Mouse (Mus musculus): ENCODE measurements at regions not wholly inside any gene's neighbourhood (a gene's known extent, or its start where the extent isn't known, plus 50 kb on each side); places are given as distances from the start of the nearest gene placed in this dataset.

DNA sequence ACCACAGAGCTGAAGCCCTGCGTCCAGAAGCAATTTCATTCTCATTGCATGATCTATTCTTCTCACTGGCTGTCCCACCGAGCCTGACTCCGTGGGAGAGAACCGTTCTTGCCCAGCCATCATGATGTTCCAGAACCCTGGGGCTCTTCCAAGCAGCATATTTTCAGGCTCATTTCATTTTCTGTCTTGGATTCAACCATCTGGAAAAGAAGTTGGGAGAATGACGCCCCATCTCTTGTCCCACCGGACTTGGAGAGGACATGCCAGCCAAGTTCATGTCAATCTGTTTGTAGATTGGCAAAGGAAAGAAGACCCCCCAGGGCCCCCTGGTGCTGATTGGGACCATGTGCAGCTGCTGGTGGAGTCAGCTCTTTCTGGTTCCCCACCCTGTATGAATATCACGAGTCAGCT, 1400.5 kb upstream of the Lrrc6 start:
- in situ Hi-C loops (cut with MboI) = no loop called here

- in situ Hi-C loops (cut with MboI) = no loop called here
Measured at GRCm38 (mm10) chr15:67899772-67900171, 1399.1 kb upstream of the Lrrc6 start.

DNA sequence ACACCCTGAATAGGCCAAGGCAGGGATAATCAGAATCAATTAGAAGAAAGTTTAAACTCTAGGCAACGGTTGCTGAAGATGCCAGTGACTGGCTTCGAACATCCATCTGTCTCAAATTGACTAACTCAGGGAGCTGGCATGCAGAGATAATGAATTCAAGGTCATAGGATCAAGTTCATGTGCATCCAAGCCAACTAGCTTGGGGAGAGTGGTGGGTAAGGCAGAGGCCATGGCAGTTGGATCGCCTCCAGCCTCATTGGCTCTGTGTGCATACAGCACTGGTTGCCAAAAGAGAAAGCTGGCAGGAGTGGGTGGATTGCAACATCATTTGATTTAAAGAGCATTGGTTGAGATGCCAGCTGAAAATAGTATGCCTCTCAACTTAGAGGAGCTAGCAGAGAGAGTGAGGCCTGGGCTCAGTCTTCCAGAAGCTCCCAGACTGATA, 1398.3 kb upstream of the Lrrc6 start:
- in situ Hi-C loops (cut with MboI) = no loop called here

DNA sequence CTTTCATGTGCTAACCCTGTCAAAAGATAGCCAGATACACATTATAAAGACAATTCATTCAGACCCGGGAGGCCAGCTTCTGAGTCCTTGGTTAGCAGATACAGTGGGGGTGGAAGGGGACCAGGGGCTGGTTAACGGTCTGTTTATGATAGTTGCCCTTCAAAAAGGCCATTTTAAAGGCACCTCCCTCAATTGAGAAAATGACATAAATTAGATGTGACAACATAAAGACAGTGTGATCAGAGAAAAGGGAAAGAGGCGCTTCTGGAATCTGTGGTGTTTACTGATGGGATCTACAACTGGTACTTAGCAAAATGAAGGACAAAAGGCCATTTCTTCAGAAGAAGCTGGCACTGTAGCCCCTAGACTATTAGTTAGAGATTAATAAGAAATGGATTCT, 1391.4 kb upstream of the Lrrc6 start:
- in situ Hi-C loops (cut with MboI) = no loop called here

DNA sequence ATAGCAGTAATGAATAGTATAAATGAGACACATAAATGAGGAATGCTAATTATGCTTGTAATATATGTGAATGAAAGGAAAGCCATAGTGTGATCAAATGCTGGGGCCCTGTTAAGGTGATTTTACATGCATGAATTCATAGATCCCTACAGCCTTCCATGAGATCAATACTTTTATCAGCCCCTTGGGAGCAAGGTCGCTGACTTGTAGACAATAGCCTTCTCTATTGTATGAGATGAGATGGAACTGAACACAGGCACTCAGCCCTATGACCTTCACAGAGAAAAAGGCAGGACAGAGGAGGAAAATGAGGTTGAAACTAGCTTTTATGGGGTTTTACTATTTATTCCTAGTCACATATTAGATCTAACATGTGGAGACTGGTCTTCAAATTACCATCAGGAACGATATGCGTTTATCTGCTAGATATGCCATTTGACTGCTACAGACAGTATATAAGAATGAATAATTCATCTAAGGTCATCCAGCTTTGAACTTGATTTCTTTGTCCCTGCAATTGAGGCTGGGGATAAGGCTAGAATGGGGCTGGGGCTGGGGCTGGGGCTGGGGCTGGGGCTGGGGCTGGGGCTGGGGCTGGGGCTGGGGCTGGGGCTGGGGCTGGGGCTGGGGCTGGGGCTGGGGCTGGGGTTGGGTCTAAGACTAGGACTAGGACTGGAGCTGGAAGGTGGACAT, 1390.0 kb upstream of the Lrrc6 start:
- in situ Hi-C loops (cut with MboI) = no loop called here

DNA sequence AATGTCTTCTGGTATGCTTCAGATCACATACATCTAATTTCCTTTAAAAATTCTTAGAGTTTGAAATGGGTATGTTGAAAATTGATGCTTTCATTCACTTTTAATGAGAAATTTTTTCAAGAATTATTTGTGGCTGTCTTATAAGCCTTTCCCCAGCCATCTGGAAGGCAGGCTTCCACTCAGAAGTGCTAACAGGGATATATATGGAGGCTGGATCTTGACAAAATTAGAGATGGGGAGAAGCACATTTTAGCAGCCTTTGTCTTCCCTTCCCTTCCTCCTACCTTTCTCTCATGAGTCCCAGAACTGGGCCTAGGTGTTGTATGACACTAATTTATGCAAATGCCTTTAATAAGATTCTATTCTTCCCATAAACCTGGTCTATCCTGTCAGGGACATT, 1387.8 kb upstream of the Lrrc6 start:
- in situ Hi-C loops (cut with MboI) = no loop called here

DNA sequence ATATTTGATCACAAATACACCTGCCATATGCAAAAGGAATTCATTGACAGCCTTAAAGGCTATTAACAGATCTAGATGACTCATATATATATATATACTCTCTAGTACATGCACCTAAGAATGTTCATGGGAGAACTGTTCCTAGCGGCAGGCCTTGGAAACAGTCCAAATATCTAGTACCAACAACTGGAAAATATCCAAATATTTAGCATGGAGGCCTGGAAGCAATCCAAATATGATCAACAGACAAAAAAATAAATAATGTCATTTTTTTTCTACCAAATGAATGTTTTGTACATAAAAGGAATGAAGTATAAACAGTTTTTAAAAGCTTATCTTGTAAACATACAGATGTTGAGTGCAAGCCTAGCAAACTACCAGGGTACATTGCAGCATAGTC, 1354.6 kb upstream of the Lrrc6 start:
- in situ Hi-C loops (cut with MboI) = no loop called here

- in situ Hi-C loops (cut with MboI) = no loop called here
Measured at GRCm38 (mm10) chr15:67850118-67850517, 1349.4 kb upstream of the Lrrc6 start.

DNA sequence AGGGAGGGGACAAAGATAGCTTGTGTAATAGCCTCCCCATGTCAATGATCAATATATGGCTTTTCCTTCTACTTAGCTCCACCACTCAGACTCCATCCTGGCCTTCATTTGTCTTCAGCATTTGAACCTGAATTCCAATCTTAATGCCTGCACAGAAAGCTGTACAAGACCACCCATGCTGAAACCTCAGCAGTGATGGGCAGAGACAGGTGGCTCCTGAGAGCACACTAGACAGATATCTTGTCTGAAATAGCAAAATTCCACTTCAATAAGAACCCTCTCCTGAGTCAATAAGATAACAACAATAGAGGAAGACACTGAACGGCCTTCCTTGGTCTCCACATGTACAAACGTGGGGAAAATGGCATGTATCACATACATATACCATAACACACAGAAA, 1345.0 kb upstream of the Lrrc6 start:
- in situ Hi-C loops (cut with MboI) = no loop called here

GRCm38 (mm10) chr15:67840671-67841070, 1340.0 kb upstream of the Lrrc6 start:
- in situ Hi-C loops (cut with MboI) = no loop called here

- in situ Hi-C loops (cut with MboI) = no loop called here
Measured at GRCm38 (mm10) chr15:67825796-67826484, 1325.2 kb upstream of the Lrrc6 start.

DNA sequence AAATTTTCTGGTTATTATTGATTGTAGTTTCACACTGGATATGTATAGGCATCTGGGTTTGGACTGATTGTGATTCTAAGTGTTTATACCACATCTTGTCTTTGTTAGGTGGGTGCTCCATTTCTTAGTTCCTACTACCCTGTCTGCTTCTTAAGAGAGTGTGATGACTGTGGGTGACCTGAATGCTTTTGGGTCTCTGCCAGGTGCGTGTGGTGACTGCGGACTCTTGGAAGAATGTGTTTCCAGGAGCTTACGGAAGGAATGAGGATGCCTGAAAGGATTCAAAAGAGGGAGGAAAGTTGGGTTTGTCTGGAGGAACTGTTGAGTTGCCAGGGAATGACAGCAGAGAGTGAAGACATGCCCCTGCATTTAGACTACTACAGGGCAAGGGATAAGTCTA, 1322.5 kb upstream of the Lrrc6 start:
- in situ Hi-C loops (cut with MboI) = no loop called here

- in situ Hi-C loops (cut with MboI) = no loop called here
Measured at GRCm38 (mm10) chr15:67799871-67800270, 1299.2 kb upstream of the Lrrc6 start.

GRCm38 (mm10) chr15:67795578-67795977, 1294.9 kb upstream of the Lrrc6 start:
- in situ Hi-C loops (cut with MboI) = no loop called here

DNA sequence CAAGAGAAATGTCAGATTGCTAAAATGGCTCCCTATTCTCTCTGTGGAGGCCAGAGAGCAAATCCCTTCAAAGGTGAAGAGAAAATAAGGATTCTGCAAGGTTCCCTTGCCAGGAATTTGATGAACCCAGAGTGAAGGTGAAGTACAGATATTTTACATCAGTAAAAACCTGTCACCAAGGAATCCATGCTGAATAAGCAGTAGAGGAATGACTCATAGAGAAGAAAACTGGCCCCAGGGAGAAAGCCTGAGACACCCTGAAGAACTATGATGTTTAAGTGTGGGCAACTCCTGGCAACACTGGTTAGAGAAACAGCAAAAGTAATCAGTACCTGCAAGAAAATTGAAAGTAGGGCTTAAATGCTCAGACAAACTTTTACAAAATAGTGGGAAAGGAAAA, 1292.1 kb upstream of the Lrrc6 start:
- in situ Hi-C loops (cut with MboI) = no loop called here

DNA sequence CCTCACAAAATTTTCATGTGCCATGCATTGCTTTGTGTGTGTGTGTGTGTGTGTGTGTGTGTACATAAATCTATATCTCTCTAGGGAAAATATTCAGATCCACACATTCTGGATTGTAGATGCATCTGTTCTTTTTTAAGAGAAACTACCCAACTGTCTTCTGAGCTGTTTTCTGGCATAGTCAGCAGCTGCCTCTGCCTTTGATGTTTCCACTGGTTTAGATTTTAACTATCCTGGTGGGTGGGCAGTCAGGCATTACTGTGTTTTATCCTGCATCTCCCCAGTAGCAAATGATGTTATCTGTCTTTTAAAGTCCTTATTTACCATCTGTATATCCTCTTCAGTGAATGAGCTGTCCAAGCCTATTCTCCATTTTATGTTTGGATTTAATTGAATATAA, 1287.9 kb upstream of the Lrrc6 start:
- in situ Hi-C loops (cut with MboI) = no loop called here

DNA sequence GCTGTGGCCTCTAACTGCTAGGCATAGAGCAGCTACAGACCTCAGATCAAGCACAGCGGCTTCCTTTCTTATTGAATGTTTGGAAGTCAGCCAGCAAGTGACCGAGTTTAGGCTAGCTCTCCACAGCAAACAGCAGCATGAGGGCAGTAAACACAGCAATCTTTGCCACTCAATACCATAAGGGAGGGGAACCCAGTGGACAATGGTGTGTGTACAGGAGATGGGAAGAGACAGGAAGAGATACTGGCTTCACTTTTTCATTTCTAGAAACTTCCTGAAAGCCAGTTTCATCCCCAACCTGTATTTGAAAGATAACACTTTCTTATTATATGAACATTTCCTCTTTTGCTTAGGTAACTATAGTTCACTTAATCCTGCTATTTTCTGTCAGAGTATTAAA, 1284.9 kb upstream of the Lrrc6 start:
- in situ Hi-C loops (cut with MboI) = no loop called here

- in situ Hi-C loops (cut with MboI) = no loop called here
Measured at GRCm38 (mm10) chr15:67783754-67784153, 1283.0 kb upstream of the Lrrc6 start.

GRCm38 (mm10) chr15:67782505-67782904, 1281.8 kb upstream of the Lrrc6 start:
- in situ Hi-C loops (cut with MboI) = no loop called here

DNA sequence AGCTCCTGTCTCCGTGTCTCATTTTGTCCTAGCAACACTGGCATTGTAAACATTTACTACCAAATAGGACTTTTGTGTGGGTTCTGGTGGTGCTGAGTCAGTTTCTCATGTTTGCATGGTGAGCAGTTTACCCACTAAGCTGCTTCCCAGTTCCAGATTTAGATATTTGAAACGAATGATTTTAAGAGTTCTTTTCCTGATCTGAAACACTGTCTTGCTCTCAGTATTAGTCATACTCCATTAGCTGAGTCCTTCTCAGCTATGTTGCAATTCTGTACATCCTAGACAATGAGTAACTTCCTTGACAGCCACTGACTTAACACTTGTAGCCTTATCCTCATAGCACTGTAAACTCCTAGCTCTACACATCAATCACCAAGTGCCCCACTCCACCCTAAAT, 1280.1 kb upstream of the Lrrc6 start:
- in situ Hi-C loops (cut with MboI) = no loop called here

GRCm38 (mm10) chr15:67767624-67768023, 1266.9 kb upstream of the Lrrc6 start:
- in situ Hi-C loops (cut with MboI) = no loop called here

DNA sequence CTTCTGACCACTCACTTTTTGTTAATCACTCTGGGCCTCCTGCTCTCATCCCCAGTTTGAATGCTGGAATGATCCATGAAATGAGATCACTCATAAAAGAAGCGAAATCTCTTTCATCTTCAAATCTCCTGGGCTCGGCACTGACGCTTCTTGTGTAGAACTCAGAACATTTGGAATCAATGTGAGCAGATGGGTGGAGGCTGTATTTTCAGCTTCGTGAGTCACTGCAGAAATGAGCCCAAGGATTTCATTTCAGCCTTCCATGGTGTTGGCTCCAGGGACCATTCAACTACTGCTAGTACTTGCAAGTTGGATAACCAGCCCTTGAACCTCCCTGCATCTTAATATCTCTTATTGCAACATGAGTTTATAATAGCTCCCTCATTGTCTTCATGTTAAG, 1258.5 kb upstream of the Lrrc6 start:
- in situ Hi-C loops (cut with MboI) = no loop called here

- in situ Hi-C loops (cut with MboI) = no loop called here
Measured at GRCm38 (mm10) chr15:67750582-67750981, 1249.9 kb upstream of the Lrrc6 start.

- in situ Hi-C loops (cut with MboI) = no loop called here
Measured at GRCm38 (mm10) chr15:67743332-67743731, 1242.6 kb upstream of the Lrrc6 start.

All from mature B cell (primary cell).